Mouse (Mus musculus): Measurements from ENCODE around the gene Kazn. TPM values are rescaled to one million over a fixed set of nuclear protein-coding genes. Genes with fewer than 3 reads are reported as not detected.

Gene Kazn
- total and polyA plus RNA-seq, 2 experiments from 2014 or later, result 20.9 to 78.3 TPM

- no peak overlapping the region for H3K4me2 ChIP-seq (ENCODE audit: low read depth, low read length)
- no peaks in the 10 kb centered on the region for H3K9me3 ChIP-seq (ENCODE audit: low read length)
- peak; percentile 53 for ATAC-seq
- 0 out of 2 replicates have a peak, but pooled peaks cover 4% of the 10 kb centered on the region for H3K4me1 ChIP-seq (ENCODE audit: insufficient read depth, low read length)
- H3K4me3 ChIP-seq (ENCODE audit: low read length), result no peak overlapping the region
- no peak for TF ChIP-seq CTCF (IDR thresholded peaks at IDR 0.05; ENCODE audit: low read depth)
- no peak overlapping the region for H3K9ac ChIP-seq (replicated peaks; ENCODE audit: low read length)
- H3K36me3 ChIP-seq (ENCODE audit: insufficient read depth, low read length), result no peaks in the 10 kb centered on the region
- WGBS, result 62% methylated on average over 11 of the region's 11 CpGs
- no peak overlapping the region for H3K27ac ChIP-seq
- H3K27me3 ChIP-seq (ENCODE audit: insufficient read depth, low read length), result no peaks in the 10 kb centered on the region
- DNase-seq (ENCODE audit: low spot score), result peak; percentile 22
These were observed 35.4 kb upstream of the Kazn start for GRCm38 (mm10) chr4:142274441-142275234.

GRCm38 (mm10) chr4:142271506-142271905 lies 32.3 kb upstream of the Kazn start:
- Histone ChIP-seq H3K9me3 (ENCODE audit: low read length) (no peaks in the 10 kb centered on the region), H3K9ac (replicated peaks; ENCODE audit: low read length) (no peak overlapping the region), H3K36me3 (ENCODE audit: insufficient read depth, low read length) (no peaks in the 10 kb centered on the region), H3K4me2 (ENCODE audit: low read depth, low read length) (no peak overlapping the region), H3K27ac (no peak overlapping the region), H3K4me1 (ENCODE audit: insufficient read depth, low read length) (peaks cover 8% of the 10 kb centered on the region; the same call in 1 of the 2 replicates), H3K27me3 (ENCODE audit: insufficient read depth, low read length) (no peaks in the 10 kb centered on the region), H3K4me3 (ENCODE audit: low read length) (no peak overlapping the region)
- WGBS, result 67% methylated on average over 3 of the region's 3 CpGs
- TF ChIP-seq CTCF (IDR thresholded peaks at IDR 0.05; ENCODE audit: low read depth), result no peak
- peak; percentile 16 for DNase-seq (ENCODE audit: low spot score)
- ATAC-seq, result no peak

- no peak for TF ChIP-seq CTCF (IDR thresholded peaks at IDR 0.05; ENCODE audit: low read depth)
- Histone ChIP-seq H3K9ac (replicated peaks; ENCODE audit: low read length) (no peak overlapping the region), H3K27ac (no peak overlapping the region), H3K36me3 (ENCODE audit: insufficient read depth, low read length) (no peaks in the 10 kb centered on the region), H3K4me3 (ENCODE audit: low read length) (no peak overlapping the region), H3K4me1 (ENCODE audit: insufficient read depth, low read length) (peaks cover 8% of the 10 kb centered on the region; the same call in 1 of the 2 replicates), H3K27me3 (ENCODE audit: insufficient read depth, low read length) (no peaks in the 10 kb centered on the region), H3K4me2 (ENCODE audit: low read depth, low read length) (no peak overlapping the region), H3K9me3 (ENCODE audit: low read length) (no peaks in the 10 kb centered on the region)
- 18% methylated on average over 4 of the region's 4 CpGs for WGBS
- DNase-seq (ENCODE audit: low spot score) (no peak), ATAC-seq (peak; percentile 39)
These were observed 28.6 kb upstream of the Kazn start for GRCm38 (mm10) chr4:142267832-142268231.

GRCm38 (mm10) chr4:142267348-142267819 lies 28.2 kb upstream of the Kazn start:
- no peak overlapping the region for H3K4me3 ChIP-seq (ENCODE audit: low read length)
- 8% methylated on average over 4 of the region's 4 CpGs for WGBS
- DNase-seq (ENCODE audit: low spot score) (peak; percentile 86), ATAC-seq (peak; percentile 90)
- H3K27ac ChIP-seq, result peak overlapping the region; percentile 32
- H3K9me3 ChIP-seq (ENCODE audit: low read length), result no peaks in the 10 kb centered on the region
- H3K9ac ChIP-seq (replicated peaks; ENCODE audit: low read length), result no peak overlapping the region
- TF ChIP-seq CTCF (IDR thresholded peaks at IDR 0.05; ENCODE audit: low read depth), result peak; percentile 18; the same call in 1 of the 2 replicates
- H3K36me3 ChIP-seq (ENCODE audit: insufficient read depth, low read length), result no peaks in the 10 kb centered on the region
- H3K4me2 ChIP-seq (ENCODE audit: low read depth, low read length), result no peak overlapping the region
- H3K27me3 ChIP-seq (ENCODE audit: insufficient read depth, low read length), result no peaks in the 10 kb centered on the region
- H3K4me1 ChIP-seq (ENCODE audit: insufficient read depth, low read length), result peaks cover 8% of the 10 kb centered on the region; the same call in 1 of the 2 replicates

- H3K27me3 ChIP-seq (ENCODE audit: insufficient read depth, low read length), result no peaks in the 10 kb centered on the region
- no peak overlapping the region for H3K4me3 ChIP-seq (ENCODE audit: low read length)
- no peak for TF ChIP-seq CTCF (IDR thresholded peaks at IDR 0.05; ENCODE audit: low read depth)
- no peaks in the 10 kb centered on the region for H3K36me3 ChIP-seq (ENCODE audit: insufficient read depth, low read length)
- no peaks in the 10 kb centered on the region for H3K9me3 ChIP-seq (ENCODE audit: low read length)
- no peak overlapping the region for H3K27ac ChIP-seq
- ATAC-seq (no peak), DNase-seq (ENCODE audit: low spot score) (no peak)
- H3K4me2 ChIP-seq (ENCODE audit: low read depth, low read length), result no peak overlapping the region
- peaks cover 12% of the 10 kb centered on the region; the same call in 1 of the 2 replicates for H3K4me1 ChIP-seq (ENCODE audit: insufficient read depth, low read length)
- 96% methylated on average over 7 of the region's 7 CpGs for WGBS
- H3K9ac ChIP-seq (replicated peaks; ENCODE audit: low read length), result no peak overlapping the region
These were observed 25.1 kb upstream of the Kazn start for GRCm38 (mm10) chr4:142264335-142264734.

- no peak overlapping the region for H3K9ac ChIP-seq (replicated peaks; ENCODE audit: low read length)
- H3K4me2 ChIP-seq (ENCODE audit: low read depth, low read length), result no peak overlapping the region
- DNase-seq (ENCODE audit: low spot score) (no peak), ATAC-seq (0 out of 2 replicates have a peak, but pooled peaks have one; percentile 22)
- H3K27ac ChIP-seq, result no peak overlapping the region
- no peak for TF ChIP-seq CTCF (IDR thresholded peaks at IDR 0.05; ENCODE audit: low read depth)
- no peaks in the 10 kb centered on the region for H3K9me3 ChIP-seq (ENCODE audit: low read length)
- no peaks in the 10 kb centered on the region for H3K27me3 ChIP-seq (ENCODE audit: insufficient read depth, low read length)
- H3K4me3 ChIP-seq (ENCODE audit: low read length), result no peak overlapping the region
- peaks cover 4% of the 10 kb centered on the region; the same call in 1 of the 2 replicates for H3K4me1 ChIP-seq (ENCODE audit: insufficient read depth, low read length)
- WGBS, result 26% methylated on average over 4 of the region's 4 CpGs
- H3K36me3 ChIP-seq (ENCODE audit: insufficient read depth, low read length), result no peaks in the 10 kb centered on the region
These were observed 22.5 kb upstream of the Kazn start for GRCm38 (mm10) chr4:142261725-142262124.

- no peaks in the 10 kb centered on the region for H3K9me3 ChIP-seq (ENCODE audit: low read length)
- 97% methylated on average over 10 of the region's 10 CpGs for WGBS
These were observed 19.5 kb upstream of the Kazn start for GRCm38 (mm10) chr4:142258730-142259129.

More at GRCm38 (mm10) chr4:142258730-142259129, 19.5 kb upstream of the Kazn start:
- H3K27me3 ChIP-seq (ENCODE audit: insufficient read depth, low read length), result no peaks in the 10 kb centered on the region
- no peak overlapping the region for H3K4me3 ChIP-seq (ENCODE audit: low read length)
- no peak for DNase-seq (ENCODE audit: low spot score)
- no peak for ATAC-seq
- H3K4me2 ChIP-seq (ENCODE audit: low read depth, low read length), result no peak overlapping the region
- no peak overlapping the region for H3K27ac ChIP-seq
- no peak for TF ChIP-seq CTCF (IDR thresholded peaks at IDR 0.05; ENCODE audit: low read depth)
- H3K36me3 ChIP-seq (ENCODE audit: insufficient read depth, low read length), result no peaks in the 10 kb centered on the region
- H3K9ac ChIP-seq (replicated peaks; ENCODE audit: low read length), result no peak overlapping the region
- H3K4me1 ChIP-seq (ENCODE audit: insufficient read depth, low read length), result peaks cover 4% of the 10 kb centered on the region; the same call in 1 of the 2 replicates
